Mouse (Mus musculus) lung, adult 2 months (tissue): ENCODE results near the gene Ccdc88c. TPM values are rescaled to one million over a fixed set of nuclear protein-coding genes. Genes with fewer than 3 reads are reported as not detected.

Experiments used
- DNase-seq: peaks from one replicate; pipeline ENCODE4 v3.0.0; 2022
- H3K4me1 ChIP-seq: fragments of 200-500 bp; 2 replicates; pipeline ENCODE4 v1.6.1; 2011; ENCODE audit warnings: low read length; ENCODE audit not compliant: control insufficient read depth, insufficient read depth
- H3K4me3 ChIP-seq: fragments of 200-500 bp; replicated peaks from 2 replicates; pipeline ENCODE3; 2011; ENCODE audit warnings: low read depth, mild to moderate bottlenecking, control low read depth, low read length; ENCODE audit errors: extremely low read depth
- CTCF ChIP-seq: fragments of 200-500 bp; IDR thresholded peaks from 2 replicates; pipeline ENCODE4 v1.5.1; 2011; ENCODE audit warnings: mild to moderate bottlenecking, low read length, control low read depth; ENCODE audit not compliant: insufficient read depth
- POLR2A ChIP-seq: fragments of 200-500 bp; IDR thresholded peaks from 2 replicates; pipeline ENCODE4 v1.6.1; 2011; ENCODE audit warnings: low read depth, mild to moderate bottlenecking, control low read depth, low read length, borderline replicate concordance; ENCODE audit errors: extremely low read depth
- WGBS: fragments of 180-500 bp; shearing (Covaris S2); methylation state at CpG from one replicate; pipeline ENCODE4 v1.1.7; 2018; 5-methylcytosine and 5-hydroxymethylcytosine counted together
- polyA plus RNA-seq: library from polyadenylated mRNA; depleted of rRNA; stranded (reverse); fragments of >200 nt; gene quantifications from 2 replicates; pipeline ENCODE4 v1.2.3, GENCODE M21; 2012

The Ccdc88c gene
- polyA plus RNA-seq, 1 experiment = 19.7 TPM

GRCm38 (mm10) chr12:100945501-100945900, 83.4 kb downstream of the Ccdc88c start:
- 70% methylated on average over 12 of the region's 12 CpGs for WGBS
- Histone ChIP-seq H3K4me1 (no peaks in the 10 kb centered on the region), H3K4me3 (no peak overlapping the region)
- TF ChIP-seq POLR2A (no peak), CTCF (no peak)
- DNase-seq = no peak

GRCm38 (mm10) chr12:100944921-100945336, 83.9 kb downstream of the Ccdc88c start:
- WGBS = 73% methylated on average over 21 of the region's 21 CpGs
- no peak for TF ChIP-seq CTCF
- no peak for TF ChIP-seq POLR2A
- Histone ChIP-seq H3K4me1 (no peaks in the 10 kb centered on the region), H3K4me3 (no peak overlapping the region)
- no peak for DNase-seq

GRCm38 (mm10) chr12:100943146-100943545, 85.7 kb downstream of the Ccdc88c start:
- no peaks in the 10 kb centered on the region for H3K4me1 ChIP-seq
- TF ChIP-seq CTCF (no peak), POLR2A (no peak)
- 76% methylated on average over 4 of the region's 4 CpGs for WGBS
- H3K4me3 ChIP-seq = no peak overlapping the region
- no peak for DNase-seq

- H3K4me3 ChIP-seq = no peak overlapping the region
- no peak for DNase-seq
- TF ChIP-seq POLR2A = no peak
- no peak for TF ChIP-seq CTCF
- H3K4me1 ChIP-seq = no peaks in the 10 kb centered on the region
- WGBS = 59% methylated on average over 3 of the region's 3 CpGs
Observed at GRCm38 (mm10) chr12:100941361-100941760, 87.5 kb downstream of the Ccdc88c start.

- TF ChIP-seq POLR2A = no peak
- TF ChIP-seq CTCF = no peak
- Histone ChIP-seq H3K4me3 (no peak overlapping the region), H3K4me1 (no peaks in the 10 kb centered on the region)
- DNase-seq = no peak
- 44% methylated on average over 21 of the region's 21 CpGs for WGBS
Observed at GRCm38 (mm10) chr12:100937441-100938360, 91.2 kb downstream of the Ccdc88c start.

GRCm38 (mm10) chr12:100936737-100937136, 92.1 kb downstream of the Ccdc88c start:
- TF ChIP-seq POLR2A = no peak
- TF ChIP-seq CTCF = no peak
- no peak for DNase-seq
- Histone ChIP-seq H3K4me1 (no peaks in the 10 kb centered on the region), H3K4me3 (no peak overlapping the region)
- WGBS = 76% methylated on average over 4 of the region's 4 CpGs

GRCm38 (mm10) chr12:100936116-100936515, 92.7 kb downstream of the Ccdc88c start:
- TF ChIP-seq CTCF (peak; percentile 94), POLR2A (no peak)
- Histone ChIP-seq H3K4me1 (no peaks in the 10 kb centered on the region), H3K4me3 (no peak overlapping the region)
- peak; percentile 76 for DNase-seq
- 15% methylated on average over 2 of the region's 2 CpGs for WGBS

GRCm38 (mm10) chr12:100934796-100935195, 94.1 kb downstream of the Ccdc88c start:
- Histone ChIP-seq H3K4me3 (no peak overlapping the region), H3K4me1 (no peaks in the 10 kb centered on the region)
- TF ChIP-seq CTCF = no peak
- no peak for TF ChIP-seq POLR2A
- no peak for DNase-seq
- 82% methylated on average over 5 of the region's 5 CpGs for WGBS

- Histone ChIP-seq H3K4me3 (no peak overlapping the region), H3K4me1 (no peaks in the 10 kb centered on the region)
- TF ChIP-seq CTCF (no peak), POLR2A (no peak)
- no peak for DNase-seq
- WGBS = 94% methylated on average over 14 of the region's 14 CpGs
Observed at GRCm38 (mm10) chr12:100931653-100932052, 97.2 kb downstream of the Ccdc88c start.

- no peak for TF ChIP-seq POLR2A
- no peak for TF ChIP-seq CTCF
- WGBS = 83% methylated on average over 9 of the region's 9 CpGs
- H3K4me3 ChIP-seq = no peak overlapping the region
- H3K4me1 ChIP-seq = no peaks in the 10 kb centered on the region
- no peak for DNase-seq
Observed at GRCm38 (mm10) chr12:100928286-100928685, 100.6 kb downstream of the Ccdc88c start.
